9 mouse cellular contexts compared by ENCODE assay signal in the genomic region with DNA sequence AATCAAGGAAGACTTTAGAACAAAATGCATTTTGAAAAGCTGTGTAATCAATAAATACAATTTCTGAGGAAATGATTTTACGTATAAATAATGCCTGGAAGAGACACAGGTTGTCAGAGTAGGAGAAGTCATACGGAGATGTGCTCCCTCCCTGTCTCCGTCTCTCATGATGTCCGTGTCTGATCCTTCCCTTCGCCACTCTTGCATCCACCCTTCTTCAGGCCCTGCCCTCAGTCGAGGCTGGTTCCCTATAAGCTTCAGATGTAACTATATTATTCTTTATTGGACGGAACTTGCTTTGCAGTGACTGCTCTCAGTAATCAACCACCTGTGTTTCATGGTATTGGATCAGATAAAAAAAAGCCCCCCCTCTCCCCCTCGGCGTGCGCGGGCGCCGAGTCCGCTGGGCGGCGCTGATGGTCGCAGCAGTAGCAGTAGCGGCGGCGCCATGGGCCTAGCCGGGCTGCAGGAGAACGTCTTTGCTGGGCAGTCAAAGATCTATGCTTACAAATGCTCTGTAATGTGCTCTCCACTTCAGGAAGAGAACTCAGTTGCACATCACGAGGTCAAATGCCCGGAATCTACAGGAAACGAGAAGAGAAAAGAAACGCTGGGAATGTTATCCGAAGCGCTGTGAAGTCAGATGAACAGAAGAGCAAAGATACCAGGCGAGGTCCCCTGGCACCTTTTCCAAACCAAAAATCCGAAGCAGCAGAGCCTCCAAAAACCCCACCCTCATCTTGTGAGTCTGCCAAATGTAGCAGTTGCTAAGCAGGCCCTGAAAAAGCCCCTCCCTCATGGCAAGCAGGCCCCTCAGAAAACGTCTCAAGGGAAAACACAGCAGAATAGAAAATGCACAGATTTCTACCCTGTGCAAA. TPM values are rescaled to one million over a fixed set of nuclear protein-coding genes. Genes with fewer than 3 reads are reported as not detected.
DNase-seq lines count a peak whose midpoint lies in the region; ATAC-seq and TF ChIP-seq lines count a peak whose summit lies in the region.
"Had no signal": no experiment of that assay in that cellular context is flagged by ENCODE, and none has a peak within 500 bp of the region (broad histone marks: within the 10 kb centered on the region; RNA-seq: fewer than 3 reads in every experiment).

No protein-coding gene starts in this region.

- TF ChIP-seq CTCF in gastrocnemius, adult 2 months (IDR thresholded peaks at IDR 0.05), result peak; percentile 69
- peak; percentile 78 for TF ChIP-seq CTCF in stomach, postnatal 0 days (IDR thresholded peaks at IDR 0.05; ENCODE audit: low read depth)

- 9% methylated on average over 31 of the region's 31 CpGs for WGBS in heart, embryonic 13.5 days
- 9% methylated on average over 31 of the region's 31 CpGs for WGBS in midbrain, embryonic 11.5 days
- 9% methylated on average over 31 of the region's 31 CpGs for WGBS in stomach, postnatal 0 days

- H3K4me3 ChIP-seq in gastrocnemius, adult 2 months, result peak overlapping the region; percentile 56
- peak overlapping the region; percentile 38 for H3K4me3 ChIP-seq in heart, embryonic 13.5 days
- peak overlapping the region; percentile 12 for H3K4me3 ChIP-seq in midbrain, embryonic 11.5 days (ENCODE audit: low read depth, low read length)
- H3K4me3 ChIP-seq in stomach, postnatal 0 days (ENCODE audit: low read depth, low read length), result peak overlapping the region; percentile 14; the same call in 1 of the 2 replicates

- H3K27me3 ChIP-seq in heart, embryonic 13.5 days (replicated peaks), result no peaks in the 10 kb centered on the region
- H3K27me3 ChIP-seq in midbrain, embryonic 11.5 days (ENCODE audit: control insufficient read depth, insufficient read depth, low read length), result no peaks in the 10 kb centered on the region
- no peaks in the 10 kb centered on the region for H3K27me3 ChIP-seq in stomach, postnatal 0 days (ENCODE audit: control insufficient read depth, insufficient read depth, low read length)

- H3K9me3 ChIP-seq in heart, embryonic 13.5 days, result no peaks in the 10 kb centered on the region
- no peaks in the 10 kb centered on the region for H3K9me3 ChIP-seq in midbrain, embryonic 11.5 days (ENCODE audit: control insufficient read depth, low read length)
- no peaks in the 10 kb centered on the region for H3K9me3 ChIP-seq in stomach, postnatal 0 days (ENCODE audit: control insufficient read depth, low read length)

- no peak for TF ChIP-seq EP300 in stomach, postnatal 0 days (optimal IDR thresholded peaks at IDR 0.05)

- H3K4me2 ChIP-seq in heart, embryonic 13.5 days, result peak overlapping the region; percentile 68
- peak overlapping the region; percentile 44 for H3K4me2 ChIP-seq in midbrain, embryonic 11.5 days
- H3K4me2 ChIP-seq in stomach, postnatal 0 days (replicated peaks; ENCODE audit: low read depth), result peak overlapping the region; percentile 42

- ATAC-seq in CD4-positive, CD25-positive, alpha-beta regulatory T cell, adult 4 months, result peak; percentile 51
- ATAC-seq in common myeloid progenitor, adult 5-6 weeks (replicated peaks; ENCODE audit: low read depth, poor library complexity, severe bottlenecking), result peak; percentile 71
- ATAC-seq in heart, embryonic 13.5 days (ENCODE audit: extremely low read depth, insufficient number of reproducible peaks, low FRiP score, low TSS enrichment), result no peak
- ATAC-seq in midbrain, embryonic 11.5 days (ENCODE audit: low FRiP score), result peak; percentile 52; the same call in 1 of the 2 replicates
- 0 out of 2 replicates have a peak, but pooled peaks have one; percentile 45 for ATAC-seq in stomach, postnatal 0 days (ENCODE audit: low FRiP score, low TSS enrichment)

- peak overlapping the region; percentile 40 for H3K27ac ChIP-seq in gastrocnemius, adult 2 months
- H3K27ac ChIP-seq in heart, embryonic 13.5 days (replicated peaks), result peak overlapping the region; percentile 32; the same call in 1 of the 2 replicates
- H3K27ac ChIP-seq in midbrain, embryonic 11.5 days (ENCODE audit: low read depth, low read length), result no peak overlapping the region
- H3K27ac ChIP-seq in stomach, postnatal 0 days (replicated peaks), result no peak overlapping the region

- peaks cover 22% of the 10 kb centered on the region for H3K4me1 ChIP-seq in heart, embryonic 13.5 days
- no peaks in the 10 kb centered on the region; the same call in 1 of the 2 replicates for H3K4me1 ChIP-seq in midbrain, embryonic 11.5 days (ENCODE audit: control insufficient read depth, insufficient read depth, low read length)
- H3K4me1 ChIP-seq in stomach, postnatal 0 days (replicated peaks; ENCODE audit: control insufficient read depth, insufficient read depth), result no peaks in the 10 kb centered on the region

- intact Hi-C loops in gastrocnemius, adult 2 months (cut with DNase I), result no loop called here
- intact Hi-C loops in gastrocnemius, postnatal 36 days (cut with DNase I), result loop anchor here (10.0 kb wide), 1 partner anchor 356 kb away; no protein-coding TSS in a partner anchor
- intact Hi-C loops in left cerebral cortex, postnatal 25 days (cut with DNase I), result no loop called here

- no peaks in the 10 kb centered on the region for H3K36me3 ChIP-seq in heart, embryonic 13.5 days
- no peaks in the 10 kb centered on the region for H3K36me3 ChIP-seq in midbrain, embryonic 11.5 days (ENCODE audit: control insufficient read depth, insufficient read depth, low read length)
- no peaks in the 10 kb centered on the region for H3K36me3 ChIP-seq in stomach, postnatal 0 days (ENCODE audit: control insufficient read depth, insufficient read depth, low read length)

- H3K9ac ChIP-seq in heart, embryonic 13.5 days, result peak overlapping the region; percentile 69
- peak overlapping the region; percentile 37 for H3K9ac ChIP-seq in midbrain, embryonic 11.5 days (ENCODE audit: low read length)
- no peak overlapping the region for H3K9ac ChIP-seq in stomach, postnatal 0 days (ENCODE audit: low read length)

- DNase-seq in gastrocnemius, adult 2 months, result peak; percentile 58
- DNase-seq in gastrocnemius, postnatal 36 days, result no peak
- DNase-seq in left cerebral cortex, postnatal 25 days (ENCODE audit: low spot score in 2 of 2), result peak; percentile 9 to 15
- DNase-seq in midbrain, embryonic 11.5 days (ENCODE audit: low spot score, missing footprints), result peak; percentile 94
- peak; percentile 57 for DNase-seq in stomach, postnatal 0 days (ENCODE audit: low spot score)

RNA-seq across cellular contexts. Expression of gene Slfn5, which starts 19.8 kb away (rescaled TPM):
- total RNA-seq in gastrocnemius, adult 2 months (2021), result 10 to 100 TPM; 12.2 to 24.1 TPM
- 10 to 100 TPM; 20.4 to 20.5 TPM for total RNA-seq in gastrocnemius, postnatal 36 days (2021)
- 10 to 100 TPM; 30.3 to 39.4 TPM for polyA plus RNA-seq in CD4-positive, CD25-positive, alpha-beta regulatory T cell, adult 4 months (2017; shearing (Covaris generic))
- total RNA-seq in common myeloid progenitor, adult 5-6 weeks (2017), result 3.2 and 6.4 TPM in 2 replicates
- 3.5 and 4.4 TPM in 2 replicates for polyA plus RNA-seq in heart, embryonic 13.5 days (2015; fragmentation: Nextera tagmentation; extraction: Ambion mirVana)
- total RNA-seq in left cerebral cortex, postnatal 25 days (2021), result 1 to 10 TPM; 4.4 to 4.5 TPM
- polyA plus RNA-seq in midbrain, embryonic 11.5 days (2014; fragmentation: Nextera tagmentation; extraction: Ambion mirVana), result 0.14 and 0.47 TPM in 2 replicates
- polyA plus RNA-seq in stomach, postnatal 0 days (2015; fragmentation: Nextera tagmentation; extraction: Ambion mirVana), result 2.6 TPM in 2 replicates

RNA-seq across cellular contexts. Expression of gene Slfn9, which starts 20.7 kb away (rescaled TPM):
- under 1 TPM; 0.13 to 0.28 TPM for total RNA-seq in gastrocnemius, adult 2 months (2021)
- under 1 TPM; 0.33 to 0.42 TPM for total RNA-seq in gastrocnemius, postnatal 36 days (2021)
- 10 to 100 TPM; 10.7 to 17.9 TPM for polyA plus RNA-seq in CD4-positive, CD25-positive, alpha-beta regulatory T cell, adult 4 months (2017; shearing (Covaris generic))
- total RNA-seq in common myeloid progenitor, adult 5-6 weeks (2017), result 39.6 and 42.1 TPM in 2 replicates
- polyA plus RNA-seq in heart, embryonic 13.5 days (2015; fragmentation: Nextera tagmentation; extraction: Ambion mirVana), result 12.9 and 14.5 TPM in 2 replicates
- total RNA-seq in left cerebral cortex, postnatal 25 days (2021), result under 1 TPM; 0.48 to 0.57 TPM
- 7.1 and 7.6 TPM in 2 replicates for polyA plus RNA-seq in midbrain, embryonic 11.5 days (2014; fragmentation: Nextera tagmentation; extraction: Ambion mirVana)
- polyA plus RNA-seq in stomach, postnatal 0 days (2015; fragmentation: Nextera tagmentation; extraction: Ambion mirVana), result 4.4 and 5.1 TPM in 2 replicates

RNA-seq across cellular contexts. Expression of gene Slfn8, which starts 49.7 kb away (rescaled TPM):
- under 1 TPM; 0.08 to 0.13 TPM for total RNA-seq in gastrocnemius, adult 2 months (2021)
- under 1 TPM; 0.17 to 0.18 TPM for total RNA-seq in gastrocnemius, postnatal 36 days (2021)
- 100 to 1,000 TPM; 109 to 141 TPM for polyA plus RNA-seq in CD4-positive, CD25-positive, alpha-beta regulatory T cell, adult 4 months (2017; shearing (Covaris generic))
- 22.1 and 24.2 TPM in 2 replicates for total RNA-seq in common myeloid progenitor, adult 5-6 weeks (2017)
- 0.31 and 0.32 TPM in 2 replicates for polyA plus RNA-seq in heart, embryonic 13.5 days (2015; fragmentation: Nextera tagmentation; extraction: Ambion mirVana)
- under 1 TPM; 0.50 to 0.87 TPM for total RNA-seq in left cerebral cortex, postnatal 25 days (2021)
- 0.11 and 0.28 TPM in 2 replicates for polyA plus RNA-seq in midbrain, embryonic 11.5 days (2014; fragmentation: Nextera tagmentation; extraction: Ambion mirVana)
- 0.33 and 0.35 TPM in 2 replicates for polyA plus RNA-seq in stomach, postnatal 0 days (2015; fragmentation: Nextera tagmentation; extraction: Ambion mirVana)
- polyA plus RNA-seq: C2C12 had no signal

Comparison
In these comparisons a context has a peak if more than half of its experiments do, and no peak if none do; other contexts are left out.
1. DNase-seq: peak in gastrocnemius, adult 2 months (single experiment), left cerebral cortex, postnatal 25 days (2 of 2), midbrain, embryonic 11.5 days (single experiment) and stomach, postnatal 0 days (single experiment); none in gastrocnemius, postnatal 36 days (0 of 2).
2. H3K27ac ChIP-seq: peak in gastrocnemius, adult 2 months (single experiment) and heart, embryonic 13.5 days (single experiment); none in midbrain, embryonic 11.5 days (single experiment) and stomach, postnatal 0 days (single experiment).
3. RNA of gene Slfn9, which starts 20.7 kb away (total RNA-seq): 39.6 to 42.1 TPM in common myeloid progenitor, adult 5-6 weeks; 0.48 to 0.57 TPM in left cerebral cortex, postnatal 25 days, 0.33 to 0.42 TPM in gastrocnemius, postnatal 36 days and 0.13 to 0.28 TPM in gastrocnemius, adult 2 months; every median in the first group is over 10 times any median in the second.
4. RNA of gene Slfn8, which starts 49.7 kb away (total RNA-seq): 22.1 to 24.2 TPM in common myeloid progenitor, adult 5-6 weeks; 0.50 to 0.87 TPM in left cerebral cortex, postnatal 25 days, 0.17 to 0.18 TPM in gastrocnemius, postnatal 36 days and 0.08 to 0.13 TPM in gastrocnemius, adult 2 months; every median in the first group is over 10 times any median in the second.
5. Peak in every context shown above with its lines, with median percentiles within 50 percentile points of each other: H3K4me3 ChIP-seq and H3K4me2 ChIP-seq.